Mouse (Mus musculus) right cerebral cortex, postnatal 10 days (tissue): Measurements from ENCODE around the gene Sytl2.

Experiments
- DNase-seq, 2 experiments: peaks; one replicate each; pipeline ENCODE4 v3.0.0; 2021; ENCODE audit warnings: low spot score in 2 of 2

The Sytl2 gene

GRCm38 (mm10) chr7:90308003-90308402 lies 6.0 kb downstream of the Sytl2 start:
- DNase-seq: no peak

GRCm38 (mm10) chr7:90312151-90312883 lies 10.3 kb downstream of the Sytl2 start:
- DNase-seq: no peak

GRCm38 (mm10) chr7:90313421-90313820 lies 11.4 kb downstream of the Sytl2 start:
- DNase-seq: no peak

DNA sequence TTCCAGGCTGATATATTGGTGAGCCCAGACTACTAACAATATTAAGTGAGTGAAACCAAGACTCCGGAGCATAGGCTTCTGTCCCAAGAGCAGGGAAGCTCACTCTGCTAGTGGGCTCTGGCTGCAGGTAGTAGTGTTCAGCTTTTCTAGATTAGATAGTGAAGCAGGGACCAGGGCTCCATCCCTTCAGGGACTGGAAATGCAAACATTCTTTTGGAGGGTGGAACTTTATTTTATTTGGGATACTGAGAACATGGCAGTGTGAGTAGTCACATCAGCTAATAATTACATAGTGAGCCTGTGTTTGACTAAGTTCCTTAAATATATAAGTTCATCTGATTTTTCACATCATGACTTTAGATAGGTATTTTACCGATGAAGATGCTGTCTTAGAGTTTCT lies 14.8 kb downstream of the Sytl2 start:
- no peak for DNase-seq

GRCm38 (mm10) chr7:90319446-90319845 lies 17.4 kb downstream of the Sytl2 start:
- no peak for DNase-seq

GRCm38 (mm10) chr7:90320124-90320523 lies 18.1 kb downstream of the Sytl2 start:
- DNase-seq: no peak

GRCm38 (mm10) chr7:90325166-90325565 lies 23.1 kb downstream of the Sytl2 start:
- DNase-seq: no peak

- DNase-seq: no peak
Observed at GRCm38 (mm10) chr7:90330200-90330599, 28.1 kb downstream of the Sytl2 start.

- DNase-seq: no peak
Observed at GRCm38 (mm10) chr7:90332483-90333065, 30.5 kb downstream of the Sytl2 start.

DNA sequence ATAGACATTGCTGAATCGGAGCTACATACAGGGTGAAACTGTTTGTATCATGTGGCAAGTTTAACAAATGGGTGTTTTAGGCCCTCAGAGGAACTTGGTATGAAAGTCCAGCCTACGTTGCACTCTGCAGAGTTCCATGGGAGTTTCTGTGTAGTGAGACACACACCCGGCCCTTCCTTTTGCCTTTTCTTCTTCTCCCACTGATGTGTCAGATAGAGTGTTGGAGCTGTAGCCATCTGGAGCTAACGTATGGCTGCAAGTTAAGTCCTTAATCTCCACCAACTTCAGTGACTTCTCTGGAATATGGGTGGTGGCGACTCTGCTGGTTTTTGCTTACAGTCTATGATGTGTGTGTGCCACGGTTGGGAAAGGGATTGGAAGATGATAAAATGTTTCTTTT lies 32.3 kb downstream of the Sytl2 start:
- no peak for DNase-seq

GRCm38 (mm10) chr7:90334831-90335230 lies 32.8 kb downstream of the Sytl2 start:
- DNase-seq: no peak

DNA sequence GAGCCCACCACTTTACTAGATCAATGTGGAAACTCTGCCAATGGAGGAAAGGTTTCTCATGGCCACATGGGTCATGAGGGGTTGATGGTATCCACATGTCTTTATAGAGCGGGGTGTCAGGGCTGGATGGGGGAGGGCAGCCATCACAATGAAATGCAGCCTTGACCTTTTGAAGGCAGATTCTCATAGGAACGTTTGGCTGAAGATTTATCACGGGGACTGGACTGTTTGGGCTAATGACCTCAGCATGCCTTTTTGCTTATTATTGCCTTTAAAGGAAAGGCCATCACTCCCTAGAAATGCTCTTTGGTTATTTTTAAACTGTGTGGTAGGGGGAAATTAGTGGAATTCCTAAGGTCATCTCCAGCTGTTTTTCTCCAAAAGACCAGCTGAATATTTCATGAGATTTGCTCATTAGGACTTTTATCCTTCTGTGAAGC lies 33.7 kb downstream of the Sytl2 start:
- DNase-seq: no peak

GRCm38 (mm10) chr7:90341212-90341957 lies 39.3 kb downstream of the Sytl2 start:
- no peak for DNase-seq

GRCm38 (mm10) chr7:90344903-90345302 lies 42.9 kb downstream of the Sytl2 start:
- DNase-seq: no peak

GRCm38 (mm10) chr7:90347779-90348437 lies 45.9 kb downstream of the Sytl2 start:
- DNase-seq: no peak

- DNase-seq: peak; percentile 32 to 61
Observed at GRCm38 (mm10) chr7:90349014-90349413, 47.0 kb downstream of the Sytl2 start.

DNA sequence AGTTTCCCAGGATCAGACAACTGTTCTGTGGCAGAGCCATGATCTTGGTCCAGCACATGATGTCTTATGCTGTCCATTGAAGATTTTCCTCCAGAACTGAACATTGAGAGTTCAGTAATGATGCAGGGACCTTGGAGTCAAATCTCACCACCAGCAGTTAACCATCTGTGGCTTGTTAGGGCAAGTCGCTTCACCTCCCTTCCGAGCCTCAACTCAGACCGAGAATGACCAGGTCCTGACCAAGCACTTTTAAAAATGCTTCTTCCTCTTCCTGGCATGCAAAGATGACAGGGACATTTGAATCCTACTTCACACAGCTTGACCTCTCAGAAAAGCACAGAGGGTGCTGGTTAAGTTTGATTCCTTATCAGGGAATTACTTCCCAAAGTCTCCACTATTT lies 50.1 kb downstream of the Sytl2 start:
- no peak for DNase-seq

- no peak for DNase-seq
Observed at GRCm38 (mm10) chr7:90353488-90354228, 51.6 kb downstream of the Sytl2 start.

GRCm38 (mm10) chr7:90354229-90354604 lies 52.2 kb downstream of the Sytl2 start:
- DNase-seq: no peak

GRCm38 (mm10) chr7:90355454-90355853 lies 53.4 kb downstream of the Sytl2 start:
- no peak for DNase-seq

DNA sequence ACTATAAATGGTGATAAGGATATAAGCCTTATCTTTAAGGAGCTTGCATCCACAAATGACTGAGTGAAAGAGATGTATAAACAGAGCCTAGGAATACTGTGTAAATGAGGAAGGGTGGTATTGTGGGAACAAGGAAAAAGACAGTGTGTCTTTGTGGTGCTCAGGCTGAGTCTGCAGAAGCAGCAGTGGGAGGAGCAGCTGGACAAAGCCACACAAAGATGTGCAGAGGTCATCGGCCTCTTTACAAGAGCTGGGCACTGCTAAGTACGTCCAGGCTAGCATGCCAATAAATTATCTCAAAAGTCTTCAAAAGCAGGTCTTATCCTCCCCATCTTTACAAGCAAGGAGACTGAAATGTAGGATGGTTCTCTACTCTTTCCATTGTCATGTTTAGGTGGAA lies 53.9 kb downstream of the Sytl2 start:
- DNase-seq: no peak

DNA sequence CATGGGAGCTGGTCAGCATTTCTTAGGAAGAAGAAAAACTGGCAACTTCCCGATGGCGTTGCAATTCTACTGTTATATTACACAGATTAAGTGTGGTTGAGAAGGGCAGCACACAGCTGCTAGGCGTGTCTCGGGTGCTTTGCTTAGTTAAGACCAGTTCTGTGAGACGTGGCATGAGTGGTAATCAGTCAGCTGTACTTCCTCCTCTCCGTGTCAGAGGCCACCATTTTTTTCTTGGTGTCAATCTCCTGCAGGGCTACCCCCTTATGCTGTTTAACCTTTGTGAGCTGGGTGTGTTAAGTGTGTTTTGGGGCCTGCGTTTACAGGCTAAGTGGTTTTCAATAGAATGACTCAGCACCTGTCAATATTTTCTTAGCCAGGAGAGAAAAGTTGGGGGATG lies 60.7 kb downstream of the Sytl2 start:
- DNase-seq: no peak
